Mouse (Mus musculus) testis, adult 2 months (tissue): Measurements from ENCODE around the gene Cd24a. TPM values are rescaled to one million over a fixed set of nuclear protein-coding genes. Genes with fewer than 3 reads are reported as not detected.

Experiments used
- H3K27ac ChIP-seq: fragments of 200-500 bp; 2 replicates; pipeline ENCODE4 v1.5.1; 2012; ENCODE audit warnings: low read depth, low read length; ENCODE audit not compliant: control insufficient read depth, insufficient read depth
- H3K27me3 ChIP-seq: fragments of 200-500 bp; 2 replicates; pipeline ENCODE4 v1.6.1; 2012; ENCODE audit warnings: mild to moderate bottlenecking, low read length, moderate library complexity; ENCODE audit not compliant: control insufficient read depth, insufficient read depth
- H3K36me3 ChIP-seq: fragments of 200-500 bp; 2 replicates; pipeline ENCODE4 v1.6.1; 2012; ENCODE audit warnings: mild to moderate bottlenecking, low read length; ENCODE audit not compliant: control insufficient read depth, insufficient read depth
- H3K4me1 ChIP-seq: fragments of 200-500 bp; 2 replicates; pipeline ENCODE4 v1.6.1; 2012; ENCODE audit warnings: low read length; ENCODE audit not compliant: control insufficient read depth, insufficient read depth
- H3K4me3 ChIP-seq: fragments of 200-500 bp; 2 replicates; pipeline ENCODE4 v1.5.1; 2012; ENCODE audit warnings: low read depth, mild to moderate bottlenecking, low read length, moderate library complexity, mixed read lengths; ENCODE audit not compliant: control insufficient read depth
- CTCF ChIP-seq: fragments of 200-500 bp; IDR thresholded peaks from 2 replicates; pipeline ENCODE4 v1.5.1; 2012; ENCODE audit warnings: low read depth, mild to moderate bottlenecking, inconsistent platforms, low read length, moderate library complexity; ENCODE audit not compliant: control insufficient read depth, insufficient read depth, insufficient replicate concordance
- POLR2A ChIP-seq: fragments of 200-500 bp; IDR thresholded peaks from 2 replicates; pipeline ENCODE4 v1.6.1; 2012; ENCODE audit warnings: low read depth, mild to moderate bottlenecking, inconsistent platforms, low read length, moderate library complexity; ENCODE audit not compliant: control insufficient read depth
- polyA plus RNA-seq: library from polyadenylated mRNA; depleted of rRNA; stranded (reverse); fragments of >200 nt; gene quantifications from 2 replicates; pipeline ENCODE4 v1.2.3, GENCODE M21; 2012

Cd24a gene
- polyA plus RNA-seq, 1 experiment, result 3.9 TPM

DNA sequence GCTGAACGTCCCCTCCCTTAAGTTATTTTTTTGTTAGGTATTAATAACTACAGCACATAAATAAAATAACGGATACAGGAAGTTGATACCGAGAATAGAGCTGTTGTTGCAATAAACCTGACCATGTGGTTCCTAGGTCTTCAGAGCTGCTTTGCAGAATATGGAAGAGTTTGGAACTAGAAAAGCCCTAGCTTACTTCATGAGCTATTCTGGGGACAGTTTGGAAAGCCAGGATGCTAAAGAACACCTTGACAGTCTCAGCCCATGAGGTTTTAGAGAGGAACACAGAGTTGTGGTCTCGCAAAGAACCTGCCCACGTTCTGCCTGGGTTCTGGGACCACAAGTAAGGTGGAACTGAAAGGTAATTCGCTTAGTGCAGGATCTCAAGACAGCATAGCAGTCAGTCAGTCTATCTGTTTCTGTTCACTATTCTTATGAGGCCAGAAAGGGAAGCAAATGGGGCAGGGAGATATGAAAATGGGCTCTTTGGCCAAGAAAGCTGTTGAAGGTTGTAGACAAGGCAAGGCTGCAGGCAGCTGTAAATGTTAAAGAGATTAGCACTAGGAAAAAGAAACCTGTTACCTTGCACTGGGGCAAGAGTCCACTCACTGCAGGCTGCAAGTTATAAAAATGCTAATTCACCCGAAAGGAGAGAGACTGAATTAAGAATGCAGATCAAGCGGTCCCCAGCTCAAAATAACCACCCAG is 10.5 kb downstream of the Cd24a start:
- no peak for TF ChIP-seq CTCF
- TF ChIP-seq POLR2A, result no peak

DNA sequence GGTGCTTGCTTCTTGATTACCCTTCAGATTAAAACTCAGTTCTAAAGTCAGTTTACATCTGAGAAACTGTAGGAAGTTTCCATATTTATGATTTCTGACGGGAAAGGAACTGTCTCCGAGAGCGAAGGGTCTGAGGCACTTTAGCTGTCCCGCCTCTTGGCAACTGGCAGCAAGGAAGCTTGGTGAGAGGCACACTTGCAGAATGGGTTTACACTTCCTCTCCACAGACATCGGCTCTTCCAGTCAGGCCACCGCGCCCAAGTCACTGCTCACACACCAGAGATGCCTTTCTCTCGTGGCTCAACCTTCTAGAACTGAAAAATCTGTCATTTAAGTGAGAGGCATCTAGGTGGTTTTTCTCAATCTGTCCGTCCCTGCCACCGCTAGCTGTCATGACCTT is 13.4 kb downstream of the Cd24a start:
- no peaks in the 10 kb centered on the region for H3K36me3 ChIP-seq
- no peak overlapping the region for H3K4me3 ChIP-seq
- TF ChIP-seq CTCF (no peak), POLR2A (no peak)

More for the DNA sequence above, 10.5 kb downstream of the Cd24a start:
- Histone ChIP-seq H3K27ac (no peak overlapping the region), H3K27me3 (no peaks in the 10 kb centered on the region), H3K36me3 (no peaks in the 10 kb centered on the region), H3K4me1 (no peaks in the 10 kb centered on the region), H3K4me3 (no peak overlapping the region)

DNA sequence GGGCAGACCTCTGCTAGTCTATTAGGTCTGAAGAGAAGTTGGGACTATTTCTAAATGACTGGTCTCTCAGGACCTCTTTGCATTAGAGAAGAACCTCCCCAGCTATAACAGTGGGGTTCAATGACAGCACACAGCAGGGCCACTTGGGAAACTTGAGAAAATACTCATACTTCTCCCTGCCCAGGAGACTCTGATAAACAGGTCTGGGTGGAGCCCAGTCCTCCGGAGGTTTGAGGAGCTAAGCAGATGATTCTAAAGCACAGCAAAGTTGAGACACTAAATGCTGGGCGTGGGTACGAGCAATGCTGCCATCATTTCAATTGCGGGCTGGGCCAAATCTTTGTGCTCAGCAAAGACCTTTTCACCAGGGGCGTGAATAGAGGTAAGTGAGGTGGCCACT is 15.1 kb downstream of the Cd24a start:
- no peaks in the 10 kb centered on the region for H3K36me3 ChIP-seq
- H3K4me1 ChIP-seq, result no peaks in the 10 kb centered on the region
- TF ChIP-seq CTCF, result no peak
- TF ChIP-seq POLR2A, result no peak
- no peak overlapping the region for H3K27ac ChIP-seq
- no peak overlapping the region for H3K4me3 ChIP-seq
- H3K27me3 ChIP-seq, result no peaks in the 10 kb centered on the region

More for the DNA sequence above, 13.4 kb downstream of the Cd24a start:
- H3K4me1 ChIP-seq, result no peaks in the 10 kb centered on the region
- no peaks in the 10 kb centered on the region for H3K27me3 ChIP-seq
- no peak overlapping the region for H3K27ac ChIP-seq

DNA sequence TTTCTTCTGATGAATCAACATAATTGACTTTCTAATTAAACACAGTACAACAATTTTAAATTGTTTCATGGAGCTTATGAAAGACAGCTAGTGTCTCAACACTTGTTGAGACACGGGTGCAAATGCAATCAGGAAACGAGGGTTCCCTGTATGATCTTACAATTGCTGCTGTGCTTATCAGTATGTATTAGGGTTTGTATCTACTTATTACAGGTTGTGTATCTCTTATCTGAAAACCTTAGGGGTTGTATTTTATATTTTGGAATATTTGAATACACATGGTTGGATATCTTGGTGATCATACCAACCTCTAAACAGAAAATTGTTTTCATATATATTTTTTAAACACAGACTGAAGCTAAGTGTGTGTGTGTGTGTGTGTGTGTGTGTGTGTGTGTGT is 16.1 kb downstream of the Cd24a start:
- no peak for TF ChIP-seq POLR2A
- no peak for TF ChIP-seq CTCF
- H3K4me1 ChIP-seq, result no peaks in the 10 kb centered on the region
- no peak overlapping the region for H3K27ac ChIP-seq
- no peaks in the 10 kb centered on the region for H3K27me3 ChIP-seq
- no peaks in the 10 kb centered on the region for H3K36me3 ChIP-seq
- no peak overlapping the region for H3K4me3 ChIP-seq

DNA sequence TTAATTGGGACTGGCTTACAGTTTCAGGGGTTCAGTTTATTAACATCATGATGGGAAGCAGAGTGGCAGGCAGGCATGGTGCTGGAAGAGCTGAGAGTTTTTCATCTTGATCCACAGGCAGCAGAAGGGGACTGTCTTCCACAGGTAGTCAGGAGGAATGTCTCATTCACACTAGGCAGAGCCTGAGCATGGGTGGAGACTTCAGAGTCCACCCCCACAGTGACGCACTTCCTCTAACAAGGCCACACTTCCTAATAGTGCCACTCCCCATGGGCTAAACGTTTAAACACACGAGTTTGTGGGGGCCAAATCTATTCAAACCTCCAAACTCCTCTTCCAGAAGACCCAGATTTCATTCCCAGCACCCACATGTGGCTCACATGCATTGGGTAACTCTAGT is 16.8 kb downstream of the Cd24a start:
- no peak overlapping the region for H3K27ac ChIP-seq
- H3K4me1 ChIP-seq, result no peaks in the 10 kb centered on the region
- H3K36me3 ChIP-seq, result no peaks in the 10 kb centered on the region
- TF ChIP-seq POLR2A (no peak), CTCF (no peak)
- no peaks in the 10 kb centered on the region for H3K27me3 ChIP-seq
- no peak overlapping the region for H3K4me3 ChIP-seq

DNA sequence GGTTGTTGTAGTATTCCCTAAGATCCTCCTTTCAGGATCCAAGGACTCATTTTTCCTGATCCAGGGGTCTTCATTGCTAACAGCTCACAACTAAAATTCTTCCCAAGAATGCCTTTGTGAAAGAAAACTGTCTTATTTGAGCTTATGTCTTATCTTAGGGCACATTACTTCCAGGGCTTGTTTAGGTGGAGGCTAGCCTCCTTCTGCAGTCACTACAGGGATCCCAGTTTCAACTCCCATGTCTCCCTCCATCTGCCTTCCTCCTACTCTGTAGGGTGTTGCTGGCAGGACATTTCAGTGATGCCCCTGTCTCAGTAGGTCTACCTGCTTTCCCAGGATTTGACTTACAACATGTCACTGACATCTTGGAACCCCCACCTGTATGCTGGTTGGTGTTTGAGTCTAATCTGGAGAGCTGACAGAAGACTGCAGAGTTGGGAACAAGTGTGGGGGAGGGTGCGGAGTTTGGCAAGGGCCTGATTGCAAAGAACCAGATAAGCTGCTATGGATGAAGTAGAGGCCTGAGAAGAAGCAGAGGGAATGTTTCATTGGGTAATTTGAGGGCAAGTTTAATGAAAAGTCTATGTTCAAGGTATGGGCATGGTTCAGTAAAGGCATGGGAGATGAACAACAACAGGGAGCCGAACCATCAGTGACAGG is 20.1 kb downstream of the Cd24a start:
- H3K27me3 ChIP-seq, result no peaks in the 10 kb centered on the region

DNA sequence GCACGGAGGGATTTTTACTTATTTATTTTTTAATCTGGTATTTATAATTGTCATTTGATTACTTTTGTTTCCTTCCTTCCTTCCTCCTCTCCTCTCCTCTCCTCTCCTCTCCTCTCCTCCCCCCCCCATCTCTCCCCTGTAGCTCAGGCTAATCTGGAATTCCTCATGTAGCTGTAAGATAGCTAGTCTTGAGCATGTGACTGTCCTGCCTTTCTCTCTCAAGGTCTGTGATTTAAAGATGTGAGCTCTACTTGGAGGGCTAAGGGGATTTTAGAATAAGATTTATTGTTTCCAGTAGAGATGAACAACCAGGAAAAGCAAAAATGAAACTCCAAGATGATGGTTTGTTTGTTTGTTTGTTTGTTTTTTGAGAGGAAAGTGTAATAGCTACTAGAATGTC is 23.0 kb downstream of the Cd24a start:
- Histone ChIP-seq H3K27ac (no peak overlapping the region), H3K4me3 (no peak overlapping the region), H3K4me1 (no peaks in the 10 kb centered on the region), H3K36me3 (no peaks in the 10 kb centered on the region), H3K27me3 (no peaks in the 10 kb centered on the region)
- TF ChIP-seq CTCF (no peak), POLR2A (no peak)

More for the DNA sequence above, 20.1 kb downstream of the Cd24a start:
- H3K27ac ChIP-seq, result no peak overlapping the region
- TF ChIP-seq CTCF (no peak), POLR2A (no peak)
- no peaks in the 10 kb centered on the region for H3K4me1 ChIP-seq
- no peak overlapping the region for H3K4me3 ChIP-seq
- no peaks in the 10 kb centered on the region for H3K36me3 ChIP-seq
